ENCODE assay signal across 8 mouse cellular contexts in genomic region chr12:112722240-112723027, GRCm38 (mm10). TPM values are rescaled to one million over a fixed set of nuclear protein-coding genes. Genes with fewer than 3 reads are reported as not detected.
DNase-seq lines count a peak whose midpoint lies in the region; ATAC-seq and TF ChIP-seq lines count a peak whose summit lies in the region.

No protein-coding gene starts in this region.

- WGBS in forebrain, embryonic 15.5 days = under 1% methylated on average over 42 of the region's 75 CpGs
- WGBS in hindbrain, postnatal 0 days = under 1% methylated on average over 57 of the region's 75 CpGs
- 2% methylated on average over 61 of the region's 75 CpGs for WGBS in liver, embryonic 13.5 days (ENCODE audit: insufficient replicate concordance)

- intact Hi-C loops in heart, postnatal 25 days (cut with DNase I) = no loop called here

- H3K4me2 ChIP-seq in forebrain, embryonic 15.5 days (replicated peaks) = peak overlapping the region; percentile 85
- H3K4me2 ChIP-seq in hindbrain, postnatal 0 days (ENCODE audit: low read depth, low read length) = peak overlapping the region; percentile 73
- H3K4me2 ChIP-seq in liver, embryonic 13.5 days = peak overlapping the region; percentile 78

- TF ChIP-seq CTCF in hindbrain, postnatal 0 days (IDR thresholded peaks at IDR 0.05; ENCODE audit: low read depth) = no peak

- peak; percentile 95 for DNase-seq in heart, adult 11 months
- no peak for DNase-seq in heart, postnatal 25 days (ENCODE audit: low spot score)
- peak; percentile 55 for DNase-seq in hindbrain, postnatal 0 days (ENCODE audit: low spot score)
- no peak for DNase-seq in liver, embryonic 13.5 days
- DNase-seq in naive thymus-derived CD4-positive, alpha-beta T cell, adult 2 months (ENCODE audit: low read depth) = peak; percentile 60
- peak; percentile 54 for DNase-seq in thymus, postnatal 4 days

- H3K4me3 ChIP-seq in forebrain, embryonic 15.5 days = peak overlapping the region; percentile 78
- peak overlapping the region; percentile 60 for H3K4me3 ChIP-seq in hindbrain, postnatal 0 days (ENCODE audit: low read length)
- H3K4me3 ChIP-seq in liver, embryonic 13.5 days (replicated peaks) = peak overlapping the region; percentile 64

- peak; percentile 31 for ATAC-seq in cerebellum, adult (ENCODE audit: insufficient number of reproducible peaks, low FRiP score, low TSS enrichment)
- peak; percentile 55 for ATAC-seq in forebrain, embryonic 15.5 days (replicated peaks)
- ATAC-seq in hindbrain, postnatal 0 days = peak; percentile 58
- ATAC-seq in liver, embryonic 13.5 days (ENCODE audit: low read depth) = peak; percentile 1; the same call in 1 of the 2 replicates

- peak overlapping the region; percentile 80 for H3K9ac ChIP-seq in forebrain, embryonic 15.5 days (replicated peaks)
- peak overlapping the region; percentile 81 for H3K9ac ChIP-seq in hindbrain, postnatal 0 days (replicated peaks; ENCODE audit: low read length)
- H3K9ac ChIP-seq in liver, embryonic 13.5 days = peak overlapping the region; percentile 64

- H3K27ac ChIP-seq in forebrain, embryonic 15.5 days (replicated peaks) = peak overlapping the region; percentile 59
- peak overlapping the region; percentile 64 for H3K27ac ChIP-seq in hindbrain, postnatal 0 days
- H3K27ac ChIP-seq in liver, embryonic 13.5 days = peak overlapping the region; percentile 43

- no peaks in the 10 kb centered on the region for H3K9me3 ChIP-seq in forebrain, embryonic 15.5 days
- H3K9me3 ChIP-seq in hindbrain, postnatal 0 days (ENCODE audit: low read length) = no peaks in the 10 kb centered on the region
- H3K9me3 ChIP-seq in liver, embryonic 13.5 days (replicated peaks) = no peaks in the 10 kb centered on the region

- peaks cover 36% of the 10 kb centered on the region for H3K4me1 ChIP-seq in forebrain, embryonic 15.5 days
- peaks cover 3% of the 10 kb centered on the region; the same call in 1 of the 2 replicates for H3K4me1 ChIP-seq in hindbrain, postnatal 0 days (ENCODE audit: insufficient read depth, low read length)
- peaks cover 24% of the 10 kb centered on the region for H3K4me1 ChIP-seq in liver, embryonic 13.5 days (replicated peaks)

- H3K36me3 ChIP-seq in forebrain, embryonic 15.5 days = no peaks in the 10 kb centered on the region
- H3K36me3 ChIP-seq in hindbrain, postnatal 0 days (ENCODE audit: insufficient read depth, low read length) = no peaks in the 10 kb centered on the region
- 0 out of 2 replicates have a peak, but pooled peaks cover 3% of the 10 kb centered on the region for H3K36me3 ChIP-seq in liver, embryonic 13.5 days

- H3K27me3 ChIP-seq in forebrain, embryonic 15.5 days = no peaks in the 10 kb centered on the region
- no peaks in the 10 kb centered on the region for H3K27me3 ChIP-seq in hindbrain, postnatal 0 days (ENCODE audit: insufficient read depth, low read length)
- peaks cover 52% of the 10 kb centered on the region for H3K27me3 ChIP-seq in liver, embryonic 13.5 days

RNA-seq across cellular contexts. Expression of gene Cep170b, which starts 2.2 kb away (rescaled TPM):
- 1 to 10 TPM; 7.7 to 9.8 TPM for total RNA-seq in heart, postnatal 25 days (2021)
- polyA plus RNA-seq in forebrain, embryonic 15.5 days (2015; fragmentation: Nextera tagmentation; extraction: Ambion mirVana) = 24.0 and 27.0 TPM in 2 replicates
- 118 and 123 TPM in 2 replicates for total RNA-seq in hindbrain, postnatal 0 days (2014; rRNA removed)
- polyA plus RNA-seq in hindbrain, postnatal 0 days (2015; fragmentation: Nextera tagmentation; extraction: Ambion mirVana) = 34.0 and 39.0 TPM in 2 replicates
- polyA plus RNA-seq in liver, embryonic 13.5 days (2015; fragmentation: Nextera tagmentation; extraction: Ambion mirVana) = 2.5 and 2.9 TPM in 2 replicates

RNA-seq across cellular contexts. Expression of gene Pld4, which starts 38.0 kb away (rescaled TPM):
- total RNA-seq in heart, postnatal 25 days (2021) = 1 to 10 TPM; 5.6 to 6.9 TPM
- polyA plus RNA-seq in forebrain, embryonic 15.5 days (2015; fragmentation: Nextera tagmentation; extraction: Ambion mirVana) = 5.3 and 6.2 TPM in 2 replicates
- total RNA-seq in hindbrain, postnatal 0 days (2014; rRNA removed) = 10.5 and 14.5 TPM in 2 replicates
- 9.4 and 10.8 TPM in 2 replicates for polyA plus RNA-seq in hindbrain, postnatal 0 days (2015; fragmentation: Nextera tagmentation; extraction: Ambion mirVana)
- polyA plus RNA-seq in liver, embryonic 13.5 days (2015; fragmentation: Nextera tagmentation; extraction: Ambion mirVana) = 9.6 and 11.0 TPM in 2 replicates

RNA-seq across cellular contexts. Expression of gene Zbtb42, which starts 43.8 kb away (rescaled TPM):
- 1 to 10 TPM; 6.4 to 6.7 TPM for total RNA-seq in heart, postnatal 25 days (2021)
- polyA plus RNA-seq in forebrain, embryonic 15.5 days (2015; fragmentation: Nextera tagmentation; extraction: Ambion mirVana) = 0.98 TPM in 2 replicates
- total RNA-seq in hindbrain, postnatal 0 days (2014; rRNA removed) = 3.3 and 12.1 TPM in 2 replicates
- polyA plus RNA-seq in hindbrain, postnatal 0 days (2015; fragmentation: Nextera tagmentation; extraction: Ambion mirVana) = 2.2 and 3.7 TPM in 2 replicates
- 0.40 and 0.71 TPM in 2 replicates for polyA plus RNA-seq in liver, embryonic 13.5 days (2015; fragmentation: Nextera tagmentation; extraction: Ambion mirVana)

RNA-seq across cellular contexts. Expression of gene Akt1, which starts 47.8 kb away (rescaled TPM):
- total RNA-seq in heart, postnatal 25 days (2021) = 100 to 1,000 TPM; 206 to 215 TPM
- polyA plus RNA-seq in forebrain, embryonic 15.5 days (2015; fragmentation: Nextera tagmentation; extraction: Ambion mirVana) = 79.1 and 147 TPM in 2 replicates
- total RNA-seq in hindbrain, postnatal 0 days (2014; rRNA removed) = 179 and 197 TPM in 2 replicates
- polyA plus RNA-seq in hindbrain, postnatal 0 days (2015; fragmentation: Nextera tagmentation; extraction: Ambion mirVana) = 90.8 and 97.4 TPM in 2 replicates
- polyA plus RNA-seq in liver, embryonic 13.5 days (2015; fragmentation: Nextera tagmentation; extraction: Ambion mirVana) = 13.8 and 17.9 TPM in 2 replicates

Comparison
In these comparisons a context has a peak if more than half of its experiments do, and no peak if none do; other contexts are left out.
1. DNase-seq: peak in heart, adult 11 months (single experiment), hindbrain, postnatal 0 days (single experiment), naive thymus-derived CD4-positive, alpha-beta T cell, adult 2 months (single experiment) and thymus, postnatal 4 days (single experiment); none in heart, postnatal 25 days (single experiment) and liver, embryonic 13.5 days (single experiment).
2. ATAC-seq: peak in every context shown above with its lines; median percentile 58 in hindbrain, postnatal 0 days; 55 in forebrain, embryonic 15.5 days; 31 in cerebellum, adult; 1 in liver, embryonic 13.5 days.
3. Peak in every context shown above with its lines, with median percentiles within 50 percentile points of each other: H3K27ac ChIP-seq, H3K4me2 ChIP-seq, H3K4me3 ChIP-seq and H3K9ac ChIP-seq.